17 mouse cellular contexts compared by ENCODE assay signal in genomic region chr12:105511109-105511508, GRCm38 (mm10). TPM values are rescaled to one million over a fixed set of nuclear protein-coding genes. Genes with fewer than 3 reads are reported as not detected.
DNase-seq lines count a peak whose midpoint lies in the region; ATAC-seq and TF ChIP-seq lines count a peak whose summit lies in the region.
"Had no signal": no experiment of that assay in that cellular context is flagged by ENCODE, and none has a peak within 500 bp of the region (broad histone marks: within the 10 kb centered on the region; RNA-seq: fewer than 3 reads in every experiment).

No protein-coding gene starts in this region.

- no peak for TF ChIP-seq CTCF in lung, postnatal 0 days (IDR thresholded peaks at IDR 0.05)
- TF ChIP-seq CTCF in stomach, postnatal 0 days (IDR thresholded peaks at IDR 0.05; ENCODE audit: low read depth), result no peak

- H3K36me3 ChIP-seq in lung, postnatal 0 days (ENCODE audit: insufficient read depth, low read length), result no peaks in the 10 kb centered on the region
- no peaks in the 10 kb centered on the region for H3K36me3 ChIP-seq in intestine, embryonic 15.5 days
- H3K36me3 ChIP-seq in stomach, postnatal 0 days (ENCODE audit: control insufficient read depth, insufficient read depth, low read length), result no peaks in the 10 kb centered on the region
- H3K36me3 ChIP-seq: embryonic facial prominence, embryonic 12.5 days; forebrain, embryonic 15.5 days; liver, embryonic 13.5 days; midbrain, embryonic 15.5 days had no signal

- H3K4me3 ChIP-seq in lung, postnatal 0 days (ENCODE audit: low read depth, low read length), result no peak overlapping the region
- H3K4me3 ChIP-seq in intestine, embryonic 15.5 days (replicated peaks), result no peak overlapping the region
- H3K4me3 ChIP-seq in stomach, postnatal 0 days (ENCODE audit: low read depth, low read length), result no peak overlapping the region
- H3K4me3 ChIP-seq: embryonic facial prominence, embryonic 12.5 days; forebrain, embryonic 15.5 days; liver, embryonic 13.5 days; midbrain, embryonic 15.5 days had no signal

- H3K9me3 ChIP-seq in lung, postnatal 0 days (ENCODE audit: low read length), result no peaks in the 10 kb centered on the region
- H3K9me3 ChIP-seq in intestine, embryonic 15.5 days, result no peaks in the 10 kb centered on the region
- no peaks in the 10 kb centered on the region for H3K9me3 ChIP-seq in stomach, postnatal 0 days (ENCODE audit: control insufficient read depth, low read length)
- H3K9me3 ChIP-seq: embryonic facial prominence, embryonic 12.5 days; forebrain, embryonic 15.5 days; liver, embryonic 13.5 days; midbrain, embryonic 15.5 days had no signal

- H3K27ac ChIP-seq in lung, postnatal 0 days (ENCODE audit: low read length), result peak overlapping the region; percentile 72
- H3K27ac ChIP-seq in intestine, embryonic 15.5 days, result peak overlapping the region; percentile 70
- peak overlapping the region; percentile 49; the same call in 1 of the 2 replicates for H3K27ac ChIP-seq in stomach, postnatal 0 days (replicated peaks)
- H3K27ac ChIP-seq: embryonic facial prominence, embryonic 12.5 days; forebrain, embryonic 15.5 days; liver, embryonic 13.5 days; midbrain, embryonic 15.5 days had no signal

- peak; percentile 38 for DNase-seq in heart, postnatal 4 days
- DNase-seq in heart, postnatal 14 days, result no peak
- DNase-seq in lung, postnatal 0 days (ENCODE audit: low spot score), result peak; percentile 59
- no peak for DNase-seq in lung, adult 18-20 months
- DNase-seq in stomach, postnatal 0 days (ENCODE audit: low spot score), result no peak
- DNase-seq in thymus, adult 18-20 months, result no peak
- DNase-seq in adrenal gland, postnatal 25 days, result no peak
- DNase-seq: cerebellum, adult 2 months; gastrocnemius, postnatal 25 days; liver, embryonic 13.5 days; spleen, adult 18-20 months; thymus, postnatal 36 days had no signal

- TF ChIP-seq EP300 in lung, postnatal 0 days (IDR thresholded peaks at IDR 0.05), result no peak
- TF ChIP-seq EP300 in stomach, postnatal 0 days (optimal IDR thresholded peaks at IDR 0.05), result no peak

- 65% methylated on average over 5 of the region's 5 CpGs for WGBS in lung, postnatal 0 days
- 73% methylated on average over 5 of the region's 5 CpGs for WGBS in intestine, embryonic 15.5 days
- WGBS in stomach, postnatal 0 days, result 75% methylated on average over 5 of the region's 5 CpGs

- H3K9ac ChIP-seq in lung, postnatal 0 days (replicated peaks; ENCODE audit: low read depth), result no peak overlapping the region
- no peak overlapping the region for H3K9ac ChIP-seq in intestine, embryonic 15.5 days
- no peak overlapping the region for H3K9ac ChIP-seq in stomach, postnatal 0 days (ENCODE audit: low read length)
- H3K9ac ChIP-seq: embryonic facial prominence, embryonic 12.5 days; forebrain, embryonic 15.5 days; liver, embryonic 13.5 days; midbrain, embryonic 15.5 days had no signal

- H3K4me2 ChIP-seq in lung, postnatal 0 days (replicated peaks; ENCODE audit: low read depth, low read length), result no peak overlapping the region
- 0 out of 2 replicates have a peak overlapping the region, but pooled peaks have one; percentile 9 for H3K4me2 ChIP-seq in intestine, embryonic 15.5 days (replicated peaks)
- H3K4me2 ChIP-seq in stomach, postnatal 0 days (replicated peaks; ENCODE audit: low read depth), result no peak overlapping the region
- H3K4me2 ChIP-seq: embryonic facial prominence, embryonic 12.5 days; forebrain, embryonic 15.5 days; liver, embryonic 13.5 days; midbrain, embryonic 15.5 days had no signal

- intact Hi-C loops in heart, postnatal 14 days (cut with DNase I), result no loop called here

- no peaks in the 10 kb centered on the region; the same call in 1 of the 2 replicates for H3K4me1 ChIP-seq in lung, postnatal 0 days (ENCODE audit: insufficient read depth, low read depth, low read length)
- peaks cover 6% of the 10 kb centered on the region; the same call in 1 of the 2 replicates for H3K4me1 ChIP-seq in intestine, embryonic 15.5 days (replicated peaks)
- no peaks in the 10 kb centered on the region for H3K4me1 ChIP-seq in stomach, postnatal 0 days (replicated peaks; ENCODE audit: control insufficient read depth, insufficient read depth)
- H3K4me1 ChIP-seq: embryonic facial prominence, embryonic 12.5 days; forebrain, embryonic 15.5 days; liver, embryonic 13.5 days had no signal

- peak; percentile 56 for ATAC-seq in lung, postnatal 0 days
- ATAC-seq in intestine, embryonic 15.5 days, result peak; percentile 34
- ATAC-seq in stomach, postnatal 0 days (ENCODE audit: low FRiP score, low TSS enrichment), result peak; percentile 35; the same call in 1 of the 2 replicates
- ATAC-seq: forebrain, embryonic 15.5 days; hindbrain, embryonic 16.5 days; midbrain, embryonic 15.5 days had no signal

- H3K27me3 ChIP-seq in lung, postnatal 0 days (replicated peaks; ENCODE audit: insufficient read depth, low read length), result no peaks in the 10 kb centered on the region
- no peaks in the 10 kb centered on the region for H3K27me3 ChIP-seq in intestine, embryonic 15.5 days (replicated peaks)
- H3K27me3 ChIP-seq in stomach, postnatal 0 days (ENCODE audit: control insufficient read depth, insufficient read depth, low read length), result no peaks in the 10 kb centered on the region
- H3K27me3 ChIP-seq: embryonic facial prominence, embryonic 12.5 days; forebrain, embryonic 15.5 days; liver, embryonic 13.5 days; midbrain, embryonic 15.5 days had no signal

RNA-seq across cellular contexts. Expression of gene Bdkrb2, which starts 51.9 kb away (rescaled TPM):
- 1 to 10 TPM; 2.1 to 2.5 TPM for total RNA-seq in heart, postnatal 4 days (2021)
- total RNA-seq in heart, postnatal 14 days (2021), result 1 to 10 TPM; 1.6 TPM
- 2.1 and 2.5 TPM in 2 replicates for polyA plus RNA-seq in lung, postnatal 0 days (2015; fragmentation: Nextera tagmentation; extraction: Ambion mirVana)
- polyA plus RNA-seq in intestine, embryonic 15.5 days (2015; fragmentation: Nextera tagmentation; extraction: Ambion mirVana), result 4.5 and 4.6 TPM in 2 replicates
- polyA plus RNA-seq in stomach, postnatal 0 days (2015; fragmentation: Nextera tagmentation; extraction: Ambion mirVana), result 4.0 and 4.1 TPM in 2 replicates
- total RNA-seq in adrenal gland, postnatal 25 days (2021), result 9.5 and 10.8 TPM in 2 replicates
- polyA plus RNA-seq: liver, embryonic 13.5 days had no signal

RNA-seq across cellular contexts. Expression of gene D430019H16Rik, which starts 57.5 kb away (rescaled TPM):
- 1 to 10 TPM; 1.0 to 1.2 TPM for total RNA-seq in heart, postnatal 4 days (2021)
- under 1 TPM; 0.44 to 0.55 TPM for total RNA-seq in heart, postnatal 14 days (2021)
- polyA plus RNA-seq in lung, postnatal 0 days (2015; fragmentation: Nextera tagmentation; extraction: Ambion mirVana), result 0.54 and 0.67 TPM in 2 replicates
- polyA plus RNA-seq in intestine, embryonic 15.5 days (2015; fragmentation: Nextera tagmentation; extraction: Ambion mirVana), result 0.78 and 1.4 TPM in 2 replicates
- polyA plus RNA-seq in stomach, postnatal 0 days (2015; fragmentation: Nextera tagmentation; extraction: Ambion mirVana), result 0.50 and 0.55 TPM in 2 replicates
- total RNA-seq in adrenal gland, postnatal 25 days (2021), result 3.4 and 5.3 TPM in 2 replicates

Comparison
In these comparisons a context has a peak if more than half of its experiments do, and no peak if none do; other contexts are left out.
1. DNase-seq: peak in heart, postnatal 4 days (single experiment) and lung, postnatal 0 days (single experiment); none in heart, postnatal 14 days (0 of 2), lung, adult 18-20 months (0 of 2), stomach, postnatal 0 days (single experiment), thymus, adult 18-20 months (0 of 2) and adrenal gland, postnatal 25 days (single experiment).
2. Peak in every context shown above with its lines, with median percentiles within 50 percentile points of each other: ATAC-seq and H3K27ac ChIP-seq.